Mouse (Mus musculus): ENCODE results near the gene Thop1.
"Not testable (repeated sequence)": the region's sequence is repeated elsewhere in the genome, so short reads cannot be mapped to it uniquely, and the experiment has no call there.

Thop1 gene

DNA sequence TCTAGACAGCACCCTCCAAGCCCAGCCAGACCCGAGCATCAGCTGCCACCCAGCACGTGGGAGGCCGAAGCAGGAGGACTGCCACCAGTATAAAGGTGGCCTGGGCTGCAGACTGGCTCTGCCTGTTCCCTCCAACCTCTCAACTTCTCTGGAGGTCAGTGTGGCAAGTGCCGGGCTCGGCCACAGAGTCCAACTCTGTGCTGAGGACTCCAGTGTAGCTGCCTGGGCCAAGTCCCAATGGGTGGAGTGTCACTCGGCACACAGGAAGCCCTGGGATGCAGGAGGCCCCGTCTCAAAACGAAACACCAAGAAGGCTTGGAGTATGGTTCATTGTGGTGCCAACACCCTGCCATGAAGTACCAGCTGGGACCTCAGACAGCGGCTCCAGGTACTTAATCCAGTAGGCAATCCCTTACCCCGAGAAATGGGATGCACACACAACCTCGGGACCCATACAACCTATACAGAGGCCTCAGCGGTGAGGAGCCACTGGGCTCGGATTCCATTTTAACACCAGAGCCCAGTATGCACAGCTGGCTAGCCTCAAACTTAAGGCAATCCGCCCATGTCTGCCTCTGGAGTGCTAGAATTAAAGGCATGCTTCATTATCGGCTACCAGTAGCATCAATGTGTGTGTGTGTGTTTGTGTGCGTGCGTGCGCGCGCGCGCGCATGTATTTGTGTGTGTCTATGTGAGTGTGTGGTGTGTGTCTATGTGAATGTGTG is 12.3 kb upstream of the Thop1 start:
- DNase-seq (ENCODE audit: low spot score in 2 of 2): no peak

DNA sequence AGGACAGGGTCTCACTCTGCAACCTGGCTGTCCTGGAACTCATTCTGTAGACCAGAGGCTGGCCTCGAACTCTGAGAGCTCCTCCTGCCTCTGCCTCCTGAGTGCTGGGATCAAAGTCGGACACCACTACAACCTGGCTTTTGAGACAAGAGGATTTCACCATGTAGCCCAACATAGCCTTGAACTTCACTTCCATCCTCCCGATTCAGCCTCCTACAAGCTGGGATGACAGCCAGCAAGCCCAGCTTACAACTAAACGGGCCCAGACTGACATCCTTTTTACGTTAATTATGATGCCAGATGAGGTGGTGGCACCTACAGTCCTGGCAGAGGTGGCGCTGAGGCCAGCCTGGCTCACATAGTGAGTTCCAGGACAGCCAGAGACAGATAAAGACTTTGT is 10.9 kb upstream of the Thop1 start:
- no peak for DNase-seq (ENCODE audit: low spot score in 2 of 2)

DNA sequence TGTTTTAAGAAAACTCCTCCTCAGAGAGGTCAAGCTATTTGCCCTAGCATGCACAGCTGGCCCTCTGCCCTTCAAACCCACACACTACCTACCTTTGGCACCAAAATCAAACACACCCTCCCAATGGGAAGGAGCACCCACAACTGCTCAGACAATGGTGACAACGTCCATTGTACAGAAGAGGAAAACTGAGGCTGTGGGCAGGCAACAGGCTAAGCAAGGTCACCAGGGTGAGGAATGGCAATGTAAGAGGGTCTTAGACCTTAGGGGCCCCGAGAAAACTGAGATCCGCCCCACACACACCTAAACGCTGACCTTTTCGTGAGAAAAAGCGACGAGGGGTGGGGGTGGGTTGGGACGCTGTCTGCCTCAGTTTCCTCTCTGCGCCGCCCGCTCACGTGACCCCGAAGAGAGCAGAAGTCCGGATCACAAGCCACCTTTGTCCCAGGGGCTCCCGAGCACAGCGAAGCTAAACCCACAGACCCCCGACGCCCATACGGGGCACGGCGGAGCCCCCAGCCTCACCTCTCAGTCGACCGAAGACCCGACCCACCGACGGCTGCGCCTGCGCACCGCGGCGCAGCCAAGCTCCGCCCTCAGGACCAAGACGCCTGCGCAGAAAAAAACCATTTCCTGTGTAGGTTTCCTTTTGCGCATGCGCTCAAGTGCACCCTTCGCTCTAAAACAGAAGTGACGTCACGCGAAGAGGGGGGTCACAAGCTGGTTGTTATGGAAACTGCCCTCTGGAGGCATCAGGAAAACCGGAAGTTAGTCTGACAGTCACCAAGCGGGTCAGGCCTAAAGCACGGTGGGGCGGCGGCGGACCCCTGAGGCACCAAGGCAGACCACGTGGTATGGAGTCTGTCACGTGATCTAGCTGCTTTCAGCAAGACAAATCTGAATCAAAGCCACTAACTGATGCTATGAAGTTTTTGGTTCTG is 10.0 kb upstream of the Thop1 start, which contains the start of gene Sgta:
Gene Sgta (minus strand): TSS at position 579 of the 941 bp plus-strand sequence.
- DNase-seq (ENCODE audit: low spot score in 2 of 2): peak; percentile 100

DNA sequence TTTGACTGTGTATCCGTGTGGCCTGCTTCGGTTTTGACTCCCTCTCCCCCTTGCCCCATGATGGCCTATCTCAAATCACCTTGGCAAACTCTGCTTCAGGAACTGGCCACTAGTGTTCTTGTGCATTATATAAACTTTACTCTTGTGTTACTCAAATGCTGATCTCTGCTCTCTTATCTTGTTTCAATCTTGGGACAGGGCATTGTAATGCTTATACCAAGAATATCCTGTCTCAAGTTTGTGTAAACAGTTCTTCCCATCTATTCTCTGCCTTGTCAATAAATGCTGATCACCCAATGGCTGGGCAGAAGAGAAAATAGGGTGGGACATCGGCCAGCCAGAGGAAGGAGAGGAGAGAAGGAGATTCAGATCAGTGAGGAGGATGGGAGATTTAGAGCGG is 7.1 kb upstream of the Thop1 start:
- no peak for DNase-seq (ENCODE audit: low spot score in 2 of 2)

DNA sequence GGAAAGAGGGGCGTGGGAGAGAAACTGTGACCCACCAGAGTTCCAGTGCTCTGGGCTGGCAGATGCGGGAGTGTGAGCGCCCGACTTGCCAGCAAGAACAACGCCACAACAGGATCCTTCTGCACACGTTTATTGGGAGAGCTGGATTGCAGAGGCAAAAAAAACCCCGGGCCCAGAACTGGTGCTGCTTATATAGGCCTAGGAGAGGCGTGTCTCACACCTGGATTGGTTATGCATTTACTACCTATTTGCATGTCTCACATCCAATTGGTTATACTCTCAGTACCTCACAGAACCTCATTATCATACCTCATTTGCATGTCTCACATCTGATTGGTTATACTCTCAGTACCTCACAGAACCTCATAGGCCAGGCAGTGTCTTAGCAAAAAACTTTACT is 5.3 kb upstream of the Thop1 start:
- DNase-seq (ENCODE audit: low spot score in 2 of 2): not testable (repeated sequence)

DNA sequence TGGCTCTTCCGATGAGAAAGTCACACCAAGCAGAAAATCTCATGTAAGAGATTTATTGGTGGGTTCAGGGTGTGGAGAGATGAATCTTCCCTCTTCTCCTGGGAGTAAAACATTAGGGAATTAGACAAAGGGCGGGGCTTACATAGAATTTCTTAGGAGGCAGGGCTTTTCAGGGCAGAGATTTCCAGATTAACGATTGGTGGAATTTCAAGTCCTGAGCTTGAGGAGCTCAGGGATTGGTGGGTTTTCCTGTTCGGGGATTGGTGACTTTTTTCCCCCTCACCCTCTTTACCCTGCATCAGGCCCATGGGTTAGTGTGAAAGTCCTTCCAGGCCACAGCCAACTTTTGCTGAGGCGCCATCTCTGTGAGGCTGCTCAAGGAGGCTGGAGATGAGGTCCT is 1.1 kb upstream of the Thop1 start:
- no peak for DNase-seq (ENCODE audit: low spot score in 2 of 2)

DNA sequence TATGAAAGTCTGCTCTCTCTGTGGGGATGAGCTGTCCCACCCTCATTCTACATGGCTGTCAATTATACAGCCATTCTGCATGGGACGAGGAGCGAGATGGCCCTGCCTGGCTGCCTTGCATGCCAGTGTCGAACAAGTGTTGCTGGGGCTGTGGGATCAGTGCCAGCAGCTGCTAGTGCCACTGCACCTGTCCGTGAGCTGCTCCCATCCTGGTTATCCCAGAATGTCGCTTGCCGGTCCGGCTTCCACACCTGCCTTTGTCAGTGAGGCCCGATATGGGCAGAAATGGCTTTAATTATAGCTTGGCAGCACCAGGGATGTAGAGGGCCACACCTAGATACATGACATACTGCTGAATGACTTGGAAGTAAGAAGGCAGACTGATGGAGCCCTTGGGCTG is 2.5 kb downstream of the Thop1 start:
- no peak for DNase-seq (ENCODE audit: low spot score in 2 of 2)

DNA sequence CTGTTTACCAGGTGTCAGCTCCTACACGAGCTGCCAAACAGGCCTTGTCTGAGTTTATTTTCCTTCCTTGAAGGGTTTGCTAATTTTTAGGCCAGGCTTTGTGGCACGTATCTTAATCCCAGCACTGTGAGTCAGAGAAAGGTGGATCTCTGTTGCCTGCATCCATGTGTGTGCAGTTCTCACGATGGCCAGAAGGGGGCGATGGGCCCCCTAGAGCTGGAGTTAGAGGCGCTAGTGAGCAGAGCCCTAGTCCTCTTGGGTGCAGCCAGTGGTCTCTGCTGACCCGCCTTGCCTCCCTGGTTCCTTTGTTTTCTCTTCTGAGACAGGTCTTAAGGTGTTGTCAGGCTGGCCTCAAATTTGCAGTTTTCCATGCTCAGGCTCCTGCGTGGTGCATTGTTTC is 3.6 kb downstream of the Thop1 start:
- no peak for DNase-seq (ENCODE audit: low spot score in 2 of 2)

DNA sequence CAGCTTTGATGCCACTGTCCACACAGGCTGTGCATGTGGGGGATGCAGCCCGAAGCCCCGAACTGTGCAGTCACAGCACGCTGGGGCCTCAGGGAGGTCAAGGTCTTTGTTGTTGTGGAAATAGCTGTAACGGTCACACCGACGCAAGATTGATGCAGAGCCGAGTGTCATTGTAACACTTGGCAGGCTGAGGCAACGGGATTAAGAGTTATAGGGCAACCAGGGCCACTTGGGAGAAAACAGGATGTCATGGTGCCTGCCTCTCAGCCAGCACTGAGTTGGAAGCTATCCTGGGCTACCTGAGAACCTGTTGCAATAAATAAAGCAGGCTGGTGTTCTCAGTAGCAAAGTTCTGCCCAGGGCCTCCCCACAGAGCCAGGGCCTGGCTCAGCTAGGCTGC is 5.9 kb downstream of the Thop1 start:
- no peak for DNase-seq (ENCODE audit: low spot score in 2 of 2)

DNA sequence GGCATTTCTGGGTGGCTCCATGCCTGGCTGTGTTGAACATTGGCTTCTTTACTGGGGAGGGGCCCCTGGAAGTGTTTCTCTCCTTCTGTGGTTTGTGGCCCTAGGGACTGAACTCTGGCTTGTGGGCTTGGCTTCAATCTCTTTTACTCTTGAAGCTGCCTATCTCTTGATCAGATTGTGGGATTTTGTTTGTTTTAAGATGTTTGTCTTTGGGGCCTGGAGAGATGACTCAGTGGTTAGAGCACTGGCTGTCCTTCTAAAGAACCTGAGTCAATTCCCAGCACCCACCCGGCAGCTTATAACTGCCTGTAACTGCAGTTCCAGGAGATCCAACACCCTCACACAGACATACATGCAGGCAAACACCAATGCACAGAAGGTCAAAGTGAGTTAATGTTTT is 6.5 kb downstream of the Thop1 start:
- DNase-seq (ENCODE audit: low spot score in 2 of 2): no peak

DNA sequence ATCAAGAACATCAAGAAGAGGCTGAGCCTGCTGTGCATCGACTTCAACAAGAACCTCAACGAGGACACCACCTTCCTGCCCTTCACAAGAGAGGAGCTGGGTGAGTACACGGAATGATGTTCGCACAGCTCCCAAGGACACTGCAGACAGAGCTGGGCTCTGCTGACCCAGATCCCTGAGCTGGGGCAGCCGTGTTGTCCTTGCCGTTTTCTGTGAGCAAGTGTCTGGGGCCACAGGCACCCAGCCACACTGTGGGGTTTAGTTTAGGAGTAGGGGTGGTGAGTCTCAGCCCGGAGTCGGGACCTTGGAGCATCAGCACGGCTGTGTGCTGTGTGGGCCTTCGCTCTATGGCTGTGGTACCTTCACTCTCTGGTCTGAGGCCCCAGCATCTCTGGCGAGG is 8.1 kb downstream of the Thop1 start:
- DNase-seq (ENCODE audit: low spot score in 2 of 2): no peak

DNA sequence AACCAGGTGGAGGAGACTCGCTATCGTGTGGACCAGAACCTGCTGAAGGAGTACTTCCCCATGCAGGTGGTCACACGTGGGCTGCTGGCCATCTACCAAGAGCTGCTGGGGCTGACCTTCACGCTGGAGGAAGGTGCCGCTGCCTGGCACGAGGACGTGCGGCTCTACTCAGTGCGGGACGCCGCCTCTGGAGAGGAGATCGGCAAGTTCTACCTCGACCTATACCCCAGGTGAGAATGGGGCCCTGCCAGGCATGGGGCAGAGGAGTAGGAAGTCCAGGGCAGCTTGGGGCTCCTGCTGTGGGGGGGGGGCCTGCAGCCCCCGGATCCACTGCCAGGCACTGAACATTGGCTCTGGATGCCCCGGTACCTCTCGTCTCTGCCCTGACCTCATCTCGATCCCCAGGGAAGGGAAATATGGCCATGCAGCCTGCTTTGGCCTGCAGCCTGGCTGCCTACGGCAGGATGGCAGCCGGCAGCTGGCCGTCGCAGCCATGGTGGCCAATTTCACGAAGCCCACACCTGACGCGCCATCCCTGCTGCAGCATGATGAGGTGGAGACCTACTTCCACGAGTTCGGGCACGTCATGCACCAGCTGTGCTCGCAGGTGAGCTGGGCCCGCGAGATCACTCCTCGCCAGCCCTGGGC is 10.3 kb downstream of the Thop1 start:
- no peak for DNase-seq (ENCODE audit: low spot score in 2 of 2)

DNA sequence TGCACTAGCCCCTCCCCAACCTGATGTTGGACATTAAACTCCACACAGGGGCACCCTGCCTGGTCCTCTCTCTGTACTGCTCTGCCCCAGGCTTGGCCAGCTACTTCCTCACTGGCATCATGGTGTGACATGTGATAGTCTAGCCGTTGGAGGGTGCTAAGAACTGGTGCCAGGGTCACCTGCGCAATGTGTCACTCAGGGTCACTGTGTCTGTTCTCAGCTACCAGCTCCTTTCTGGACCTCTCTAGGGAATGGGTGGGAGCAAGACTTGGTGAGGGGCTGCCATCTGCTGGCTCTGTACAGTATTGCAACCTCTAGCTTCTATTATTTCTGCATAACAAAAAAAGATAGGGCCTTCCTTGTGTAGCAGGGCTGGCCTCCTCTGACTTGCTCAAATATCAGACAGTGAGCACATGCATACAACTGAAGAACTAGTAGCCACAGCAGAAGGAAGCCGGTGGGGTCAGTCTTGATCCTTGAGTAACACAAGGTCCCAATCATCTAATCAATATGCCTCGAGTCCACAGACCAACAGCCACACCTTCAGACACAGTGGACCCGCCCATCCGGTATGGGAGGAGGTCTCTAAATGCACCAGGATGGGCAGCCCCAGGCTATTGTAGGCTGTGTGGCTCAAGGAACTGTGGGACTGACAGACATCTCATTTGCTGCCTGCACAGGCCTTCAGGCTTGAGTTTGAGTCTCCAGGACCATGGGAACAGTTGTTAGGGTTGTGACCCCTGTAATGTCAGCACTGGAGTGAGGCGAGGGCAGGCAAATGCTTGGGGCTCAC is 12.5 kb downstream of the Thop1 start:
- peak; percentile 76 to 79 for DNase-seq (ENCODE audit: low spot score in 2 of 2)

DNA sequence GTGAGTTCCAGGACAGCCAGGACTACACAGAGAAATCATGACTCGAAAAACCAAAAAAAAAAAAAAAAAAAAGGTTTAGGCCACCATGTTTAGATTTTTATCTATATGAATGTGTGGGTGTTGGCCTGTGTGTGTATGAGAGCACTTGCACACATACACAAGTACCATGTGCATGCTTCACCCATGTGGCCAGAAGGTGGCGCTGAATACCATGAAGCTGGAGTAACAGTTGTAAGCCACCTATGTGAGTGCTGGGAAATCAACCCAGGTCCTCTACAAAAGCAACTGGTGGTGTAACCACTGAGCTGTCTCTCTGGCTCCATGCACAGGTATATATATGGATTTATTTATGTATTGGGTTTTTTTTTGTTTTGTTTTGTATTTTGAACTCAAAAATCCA is 17.2 kb downstream of the Thop1 start:
- no peak for DNase-seq (ENCODE audit: low spot score in 2 of 2)

DNA sequence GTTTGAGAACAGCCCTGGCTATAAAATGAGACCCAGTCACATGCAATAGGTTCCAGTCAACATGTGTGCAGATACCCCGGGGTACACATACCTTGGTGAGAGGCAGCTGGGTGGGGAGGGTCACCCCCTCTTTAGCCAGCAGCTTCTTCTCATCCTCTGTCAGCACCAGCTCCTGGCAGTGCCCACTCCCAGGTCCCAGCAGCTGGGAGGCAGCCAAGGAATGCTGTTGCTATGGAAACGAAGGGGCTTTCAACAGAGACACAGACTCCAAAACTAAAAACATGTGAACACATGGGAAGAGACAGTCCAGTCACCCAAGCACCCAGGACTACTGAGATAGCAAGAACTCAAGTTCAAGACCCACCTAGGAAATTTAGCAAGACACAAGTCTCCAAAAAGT is 19.4 kb downstream of the Thop1 start:
- peak; percentile 83 to 87 for DNase-seq (ENCODE audit: low spot score in 2 of 2)

DNA sequence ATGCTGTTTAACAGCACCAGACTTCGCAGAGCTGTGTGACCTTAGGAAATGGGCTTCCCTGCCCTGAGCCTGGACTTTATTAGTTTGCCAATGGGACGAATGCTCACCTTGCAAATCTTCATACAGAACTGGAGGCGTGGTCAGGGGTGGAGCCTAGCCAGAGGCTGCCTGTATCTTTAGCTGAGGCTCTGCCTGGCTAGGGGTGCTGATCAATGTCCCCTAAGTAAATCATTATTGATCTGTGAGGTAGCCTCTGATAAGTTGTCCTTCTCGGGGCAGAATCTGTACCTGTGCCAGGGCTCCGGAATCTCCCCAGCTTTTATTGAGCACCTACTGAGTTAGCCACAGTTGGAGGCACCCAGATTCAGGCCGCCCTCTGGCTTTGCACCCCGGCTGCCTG is 20.8 kb downstream of the Thop1 start:
- DNase-seq (ENCODE audit: low spot score in 2 of 2): no peak

DNA sequence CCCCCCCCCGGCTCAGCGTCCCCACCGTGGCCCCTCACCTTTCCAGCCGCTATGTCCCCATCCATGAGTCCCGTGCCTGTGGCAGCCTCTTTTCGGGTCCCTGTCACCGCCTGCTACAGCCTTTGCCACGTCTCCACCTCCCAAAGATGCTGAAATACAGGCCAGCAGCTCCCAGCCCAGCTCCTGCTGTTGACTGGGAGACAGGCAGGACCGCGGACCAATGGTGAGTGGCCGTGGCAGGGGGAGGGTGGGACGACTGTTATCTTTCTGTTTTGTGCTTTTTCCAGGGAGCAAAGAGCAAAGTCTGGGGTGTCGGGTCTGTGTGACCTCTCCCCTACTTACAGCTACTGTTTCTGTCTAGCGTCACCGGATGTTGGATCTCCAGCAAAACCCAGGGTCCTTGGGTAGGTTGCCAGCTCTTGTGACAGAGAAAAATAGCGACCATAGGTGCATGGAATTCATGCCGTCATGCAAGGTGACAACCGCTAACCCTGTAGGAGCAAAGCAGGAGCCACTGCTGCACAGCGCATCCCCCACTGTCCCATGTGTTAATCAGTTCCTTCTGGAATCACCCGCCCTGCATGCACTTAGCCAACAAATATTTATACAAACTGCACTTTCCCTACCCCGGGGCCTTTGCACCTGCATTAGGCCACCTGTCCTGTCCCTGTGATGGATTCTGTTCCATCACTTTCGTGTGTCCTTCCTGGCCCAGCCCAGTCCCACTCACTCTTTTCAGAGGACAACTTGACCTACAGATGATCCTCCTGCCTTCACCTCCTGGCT is 22.8 kb downstream of the Thop1 start:
- no peak for DNase-seq (ENCODE audit: low spot score in 2 of 2)

DNA sequence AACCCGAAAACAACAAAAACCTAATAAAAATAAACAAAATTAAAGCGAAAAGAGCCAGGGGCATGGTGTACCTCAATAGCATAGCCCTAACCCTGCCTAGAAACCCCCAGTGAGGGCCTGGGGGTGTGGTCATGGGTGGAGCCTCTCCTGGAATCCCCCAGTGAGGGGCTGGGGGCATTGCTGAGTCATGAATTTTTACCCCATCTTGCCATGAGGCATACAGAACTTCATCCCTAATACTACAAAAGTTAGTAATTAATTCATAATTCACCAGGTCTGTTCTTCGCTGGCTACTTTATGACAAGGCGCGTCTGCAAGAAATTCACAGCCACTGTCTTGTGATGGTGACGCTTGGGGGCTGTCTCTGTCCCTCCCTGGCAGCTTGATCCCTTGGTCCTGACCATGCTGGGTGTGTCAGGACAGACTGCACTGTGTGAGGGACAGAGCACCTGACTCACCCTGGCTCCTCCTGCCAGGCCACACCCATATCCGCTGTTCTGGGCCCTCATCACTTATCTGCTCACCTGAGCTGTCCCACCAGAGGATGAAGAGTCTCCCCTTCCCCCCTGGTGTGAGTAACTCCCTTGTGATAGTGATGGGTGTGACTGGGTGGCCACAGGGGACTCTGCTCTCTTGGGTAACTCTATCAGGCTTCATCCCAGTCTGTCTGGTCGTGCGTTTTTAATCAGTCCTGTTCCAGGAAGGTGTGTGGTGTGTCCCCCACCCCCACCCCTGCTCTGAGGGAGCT is 25.3 kb downstream of the Thop1 start:
- no peak for DNase-seq (ENCODE audit: low spot score in 2 of 2)

DNA sequence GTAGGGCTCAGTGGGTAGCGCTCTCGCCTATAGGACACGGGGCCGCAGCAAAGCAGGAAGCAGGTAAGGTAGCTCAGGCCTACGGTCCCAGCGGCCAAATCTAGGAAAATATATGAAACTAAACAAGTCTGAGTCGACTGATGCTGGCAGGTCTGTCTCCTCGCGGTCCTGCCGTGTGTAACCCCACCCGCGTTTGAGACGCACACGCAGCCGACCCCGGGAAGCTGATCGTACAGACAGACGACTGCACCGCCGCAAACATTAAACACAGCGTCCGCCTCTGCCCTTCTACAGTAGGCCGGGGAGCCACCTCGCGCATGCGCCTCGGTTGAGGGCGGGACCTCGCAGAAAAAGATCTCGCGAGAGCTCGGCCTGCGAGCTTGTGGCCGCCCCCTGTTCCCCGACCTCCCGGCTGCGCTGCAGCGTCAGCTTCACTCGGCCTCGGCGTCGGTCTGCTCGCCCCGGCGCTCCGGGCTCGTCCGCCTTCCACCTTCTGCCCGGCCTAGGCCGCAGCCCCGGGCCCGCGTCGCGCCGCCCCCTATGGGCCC is 35.8 kb downstream of the Thop1 start, which contains the start of gene Map2k2:
Gene Map2k2 (plus strand): TSS at position 351 of the 548 bp plus-strand sequence.
- DNase-seq (ENCODE audit: low spot score in 2 of 2): peak; percentile 97 to 98
